Mouse (Mus musculus): ENCODE results near the gene Trim8.

The Trim8 gene

DNA sequence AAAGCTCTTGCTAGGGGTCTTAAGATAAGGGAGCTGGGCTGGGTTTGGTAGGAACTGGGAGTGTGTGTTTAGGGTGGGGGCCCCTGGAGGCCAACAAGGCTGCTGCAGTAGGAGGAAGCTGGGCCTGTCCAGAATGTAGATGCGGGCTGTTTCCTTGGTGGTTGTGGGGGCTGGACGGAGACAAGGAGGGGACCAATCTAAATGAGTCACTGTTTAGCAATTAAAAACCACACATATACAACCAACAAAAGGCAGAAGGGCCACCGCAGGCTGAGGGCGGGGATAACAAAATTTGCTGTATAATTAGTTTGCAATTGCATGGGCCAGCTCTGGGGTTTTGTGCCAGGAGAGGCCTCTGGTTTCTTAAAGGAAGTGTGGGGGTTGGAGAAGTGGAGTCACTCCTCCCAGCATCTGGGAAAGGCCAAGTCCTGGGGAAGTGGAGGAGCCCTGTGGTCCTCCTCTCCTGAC lies 2.6 kb downstream of the Trim8 start:
- no peak for DNase-seq (ENCODE audit: low spot score in 2 of 2)

DNA sequence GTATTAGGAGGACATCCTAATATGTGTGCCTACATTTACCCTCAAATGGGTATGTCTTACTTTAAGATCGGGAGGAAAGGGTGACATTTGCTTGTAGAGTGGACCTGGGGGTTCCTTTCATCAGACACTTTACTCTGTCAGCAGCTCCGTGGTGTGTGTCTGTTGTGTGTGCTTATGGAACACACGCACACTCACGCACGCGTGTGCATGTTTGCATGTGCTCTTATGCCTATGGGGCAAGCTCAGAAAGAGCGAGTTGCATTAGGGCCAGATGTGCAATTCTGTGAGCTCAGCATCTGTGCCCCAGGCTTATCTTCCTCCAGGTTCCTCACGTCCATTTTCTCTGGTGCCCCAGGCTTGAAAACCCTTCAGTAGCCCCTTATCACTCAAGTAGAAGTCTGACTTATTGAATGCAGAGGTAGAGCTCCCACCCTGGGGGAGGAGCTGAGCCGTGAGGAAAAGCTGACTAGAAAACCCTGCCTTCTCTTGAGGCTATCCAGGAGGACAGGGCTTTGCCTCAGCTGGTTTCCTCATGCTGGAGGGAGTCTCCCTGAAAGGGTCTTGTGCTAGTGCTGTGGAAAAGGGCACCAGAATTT lies 3.4 kb downstream of the Trim8 start:
- DNase-seq (ENCODE audit: low spot score in 2 of 2) = no peak

DNA sequence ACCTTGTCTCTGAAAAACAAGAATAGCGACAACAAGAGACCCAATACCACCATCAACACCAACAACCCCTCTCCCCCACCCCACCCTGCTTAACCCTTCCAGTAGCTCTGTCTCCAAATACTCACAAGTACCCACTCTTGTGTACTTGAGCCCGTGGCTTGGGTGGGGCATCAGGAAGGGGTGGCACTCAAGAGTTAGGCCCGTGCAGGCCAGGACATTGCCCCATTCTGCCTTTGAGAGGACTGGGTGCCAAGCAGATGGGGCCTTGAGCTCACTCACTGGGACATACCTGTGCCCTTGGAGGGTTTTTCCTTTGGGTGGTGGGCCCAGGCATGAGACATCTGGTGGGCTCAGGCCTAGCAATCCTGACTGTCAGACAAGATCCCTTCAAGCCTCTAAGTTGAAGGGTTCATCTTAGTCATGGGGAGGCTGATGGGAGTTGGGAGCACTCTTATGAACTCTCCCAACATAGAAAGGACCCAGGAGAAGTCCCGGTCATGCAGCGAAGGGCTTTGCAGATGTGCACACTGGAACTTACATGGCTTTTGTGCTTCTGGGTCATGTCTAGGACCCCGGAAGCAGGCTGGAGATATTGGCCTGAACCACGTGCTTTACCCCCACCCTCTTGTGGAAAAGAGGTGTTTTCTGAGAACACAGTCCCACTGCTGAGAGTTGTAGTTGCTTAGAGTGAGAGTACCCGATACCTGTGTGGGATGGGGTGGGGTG lies 4.3 kb downstream of the Trim8 start:
- DNase-seq (ENCODE audit: low spot score in 2 of 2) = no peak

DNA sequence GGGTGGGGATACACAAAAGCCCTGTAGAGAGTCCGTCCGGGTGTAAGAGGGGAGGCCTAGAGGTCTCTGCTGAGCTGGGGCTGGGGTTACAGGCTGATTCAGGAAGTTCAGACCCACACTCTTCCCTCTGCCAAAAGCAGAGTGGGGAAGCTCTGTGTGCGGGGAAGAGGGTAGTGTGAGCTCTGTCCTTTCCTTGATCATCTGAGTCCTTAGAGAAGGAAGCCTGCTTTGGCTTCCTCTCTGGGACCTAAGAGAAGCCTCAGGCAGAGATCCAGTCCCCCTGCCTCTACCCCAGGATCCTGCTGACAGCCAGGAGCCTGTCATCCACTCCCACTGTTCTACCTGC lies 4.8 kb downstream of the Trim8 start:
- no peak for DNase-seq (ENCODE audit: low spot score in 2 of 2)

DNA sequence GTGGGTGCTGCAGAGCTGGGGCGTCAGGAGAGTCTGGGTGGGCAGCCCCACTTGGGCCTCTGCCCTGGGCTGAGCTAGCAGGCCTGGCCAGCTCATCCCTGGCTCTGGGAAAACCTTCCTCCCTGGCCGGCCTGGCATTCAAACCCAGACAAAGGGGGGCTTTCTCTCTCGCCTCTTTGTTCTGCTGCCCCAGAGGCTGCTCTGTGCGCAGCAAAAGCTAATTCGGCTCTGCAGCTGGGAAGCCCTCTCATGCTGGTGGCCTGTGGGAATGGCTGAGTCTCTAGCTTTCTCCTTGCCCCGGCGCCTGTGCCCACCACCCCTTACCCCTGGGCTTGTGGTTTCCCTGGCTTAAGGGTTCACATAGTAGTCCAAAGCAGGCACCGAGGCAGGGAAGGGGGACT lies 5.7 kb downstream of the Trim8 start:
- DNase-seq (ENCODE audit: low spot score in 2 of 2) = no peak

DNA sequence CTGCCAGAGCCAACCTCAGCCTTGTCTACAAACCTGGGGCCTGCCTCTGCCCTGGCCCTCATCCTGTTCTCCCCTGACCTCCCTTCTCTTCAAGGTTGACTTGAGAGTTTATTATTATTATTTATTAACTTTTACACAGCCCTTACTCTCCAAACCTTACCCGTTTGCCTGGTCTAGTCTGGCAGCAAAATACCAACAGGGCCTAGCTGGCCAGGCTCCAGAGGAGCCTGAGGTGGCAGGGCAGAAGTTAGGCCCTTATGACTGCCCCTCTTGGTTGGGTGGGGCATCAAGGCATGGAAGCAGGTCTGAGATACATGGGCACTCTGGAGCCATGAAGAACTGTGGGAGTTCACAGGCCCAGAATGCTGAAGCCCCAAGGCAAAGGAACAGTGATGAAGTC lies 6.3 kb downstream of the Trim8 start:
- no peak for DNase-seq (ENCODE audit: low spot score in 2 of 2)

DNA sequence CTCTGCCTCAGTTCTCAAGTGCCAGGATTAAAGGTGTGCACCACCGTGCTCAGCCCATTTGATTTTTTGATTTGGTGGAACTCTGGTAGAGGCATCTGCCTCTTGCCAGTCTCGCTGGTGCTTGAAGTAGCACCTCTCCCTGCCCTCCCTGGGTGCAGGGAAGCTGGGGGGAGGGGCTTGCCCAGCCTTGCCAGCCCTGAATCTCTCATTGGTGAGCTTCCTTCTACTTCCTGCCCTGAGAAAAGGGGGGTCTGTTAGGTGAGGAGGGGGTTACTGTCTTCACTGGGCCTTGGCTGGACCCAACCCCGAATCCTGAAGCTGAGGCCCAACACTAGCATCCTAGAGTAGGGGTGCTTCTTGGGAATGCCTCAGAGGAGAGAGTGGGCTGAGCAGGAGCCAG lies 7.2 kb downstream of the Trim8 start:
- peak in 1 of 2 experiments; percentile 42 for DNase-seq (ENCODE audit: low spot score in 2 of 2)

DNA sequence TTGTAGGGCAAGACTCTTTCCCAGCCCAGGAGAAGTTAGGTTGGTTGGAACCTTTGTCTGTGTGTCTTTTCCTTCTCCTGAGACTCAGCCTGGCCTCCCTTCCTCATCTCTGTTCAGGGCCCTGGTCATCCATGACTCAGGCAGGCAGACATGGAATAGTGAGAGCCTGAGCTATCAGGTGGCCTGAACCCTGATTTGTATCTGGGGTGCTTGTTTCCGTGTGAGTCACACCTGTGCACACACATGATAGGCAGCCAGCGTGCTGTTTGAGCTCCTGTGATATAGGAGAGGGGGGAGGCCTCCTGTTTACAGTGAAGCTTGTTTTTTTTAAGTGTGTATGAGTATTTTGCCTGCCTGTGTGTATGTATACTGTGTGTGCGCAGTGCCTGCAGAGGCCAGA lies 7.7 kb downstream of the Trim8 start:
- DNase-seq (ENCODE audit: low spot score in 2 of 2) = no peak

DNA sequence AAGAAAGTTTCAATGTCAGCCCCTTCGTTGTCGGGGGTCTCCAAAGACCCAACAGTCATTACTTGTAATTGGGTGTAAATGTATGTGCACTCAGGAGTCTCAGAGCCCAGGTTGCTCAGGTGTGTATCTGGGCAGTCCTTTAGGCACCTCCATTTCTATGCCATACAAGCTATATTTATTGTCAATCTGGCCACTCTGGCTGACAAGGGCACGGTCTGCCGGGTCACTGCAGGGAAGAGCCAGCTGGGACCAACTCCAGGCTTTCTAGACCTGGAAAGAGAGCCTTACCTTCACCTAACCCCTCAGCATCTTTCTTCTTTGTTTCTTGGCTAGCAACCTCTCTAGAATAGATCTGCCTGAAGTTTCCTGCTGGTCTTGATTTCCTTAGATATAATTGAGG lies 8.2 kb downstream of the Trim8 start:
- no peak for DNase-seq (ENCODE audit: low spot score in 2 of 2)

DNA sequence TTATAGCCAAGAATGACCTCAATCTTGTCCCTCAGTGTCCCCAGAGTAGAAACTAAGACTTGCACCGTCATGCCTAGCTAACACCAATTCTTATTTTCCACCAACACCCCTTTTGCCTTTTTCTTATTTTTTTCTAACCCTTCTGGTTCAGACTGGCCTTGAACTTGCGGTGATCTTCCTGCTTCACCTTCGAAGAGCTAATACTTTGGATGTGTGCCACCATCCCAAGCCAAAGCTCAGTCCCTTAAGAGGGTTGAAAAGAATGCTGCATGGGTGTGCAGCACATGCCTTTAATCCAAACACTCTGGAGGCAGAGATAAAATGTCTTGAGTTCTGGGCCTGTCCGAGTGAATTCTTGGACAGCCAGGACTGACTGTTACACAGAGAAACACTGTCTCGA lies 8.9 kb downstream of the Trim8 start:
- no peak for DNase-seq (ENCODE audit: low spot score in 2 of 2)

DNA sequence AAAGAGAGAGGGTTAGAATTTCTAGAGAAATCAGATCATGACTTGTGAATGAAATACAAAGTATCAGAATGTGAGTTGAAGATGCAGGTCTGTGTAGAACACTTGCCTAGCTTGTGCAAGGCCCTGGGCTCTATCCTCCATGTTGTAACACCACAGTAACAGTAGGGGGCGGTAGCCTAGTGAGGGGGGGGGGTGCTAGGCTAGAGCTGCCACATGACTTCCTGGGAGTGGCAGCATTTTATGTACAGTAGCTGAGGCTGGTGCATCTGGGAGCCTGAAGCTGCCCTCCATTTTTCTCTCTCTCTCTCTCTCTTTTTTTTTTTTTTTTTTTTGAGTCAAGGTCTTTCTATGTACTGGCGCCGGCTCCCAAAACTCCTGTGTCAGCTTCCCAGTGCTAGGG lies 9.3 kb downstream of the Trim8 start:
- peak; percentile 50 to 70 for DNase-seq (ENCODE audit: low spot score in 2 of 2)

DNA sequence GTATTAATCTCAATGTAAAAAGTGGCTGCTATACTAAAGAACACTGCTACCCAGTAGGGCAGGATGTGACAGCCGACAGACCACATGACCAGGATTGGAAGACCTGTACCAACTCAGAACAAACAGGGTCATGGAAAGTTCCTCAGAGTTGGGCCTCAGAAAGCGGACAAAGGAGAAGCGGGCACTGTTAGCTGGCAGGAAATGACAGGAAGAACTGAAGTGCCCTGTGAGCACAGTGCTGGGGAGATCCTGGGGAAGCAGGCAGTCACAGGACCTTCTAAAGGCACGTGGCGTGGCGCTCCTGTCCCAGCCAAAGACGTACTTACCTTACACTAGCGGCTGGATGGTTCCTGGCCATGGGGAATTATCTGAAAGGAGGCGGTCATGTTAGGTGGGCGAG lies 9.8 kb downstream of the Trim8 start:
- DNase-seq (ENCODE audit: low spot score in 2 of 2) = no peak

DNA sequence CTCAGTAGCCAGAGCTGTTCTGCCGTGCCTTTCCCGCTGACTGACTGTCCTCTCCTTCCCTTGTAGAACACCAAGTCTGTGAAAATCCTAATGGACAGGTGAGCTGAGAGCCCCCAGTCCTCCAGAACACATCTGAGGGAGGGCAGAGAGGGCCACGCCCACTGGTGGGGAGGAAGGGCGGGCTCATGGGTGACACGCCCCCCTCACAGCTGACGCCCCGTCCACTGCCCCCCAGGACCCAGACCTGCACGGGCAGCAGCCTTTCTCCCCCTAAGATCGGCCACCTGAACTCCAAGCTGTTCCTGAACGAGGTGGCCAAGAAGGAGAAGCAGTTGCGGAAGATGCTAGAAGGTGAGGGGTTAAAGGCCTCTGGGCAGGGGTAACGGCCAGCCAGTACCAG lies 12.9 kb downstream of the Trim8 start:
- no peak for DNase-seq (ENCODE audit: low spot score in 2 of 2)

DNA sequence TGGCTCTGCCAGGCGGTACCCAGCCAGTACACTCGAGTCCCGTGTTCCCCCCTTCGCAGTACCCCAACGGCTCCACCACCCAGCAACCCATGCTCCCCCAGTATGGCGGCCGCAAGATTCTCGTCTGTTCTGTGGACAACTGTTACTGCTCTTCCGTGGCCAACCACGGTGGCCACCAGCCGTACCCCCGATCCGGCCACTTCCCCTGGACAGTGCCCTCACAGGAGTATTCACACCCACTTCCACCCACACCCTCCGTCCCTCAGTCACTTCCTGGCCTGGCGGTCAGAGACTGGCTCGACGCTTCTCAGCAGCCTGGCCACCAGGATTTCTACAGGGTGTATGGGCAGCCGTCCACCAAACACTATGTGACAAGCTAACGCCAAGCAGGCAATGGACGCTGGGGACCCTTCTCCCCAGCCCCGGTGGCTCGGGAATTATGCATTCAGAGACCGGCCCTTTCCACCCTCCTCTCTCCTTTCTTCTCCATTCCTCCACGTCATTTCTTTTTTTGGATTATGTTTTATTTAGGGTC lies 13.9 kb downstream of the Trim8 start:
- no peak for DNase-seq (ENCODE audit: low spot score in 2 of 2)

DNA sequence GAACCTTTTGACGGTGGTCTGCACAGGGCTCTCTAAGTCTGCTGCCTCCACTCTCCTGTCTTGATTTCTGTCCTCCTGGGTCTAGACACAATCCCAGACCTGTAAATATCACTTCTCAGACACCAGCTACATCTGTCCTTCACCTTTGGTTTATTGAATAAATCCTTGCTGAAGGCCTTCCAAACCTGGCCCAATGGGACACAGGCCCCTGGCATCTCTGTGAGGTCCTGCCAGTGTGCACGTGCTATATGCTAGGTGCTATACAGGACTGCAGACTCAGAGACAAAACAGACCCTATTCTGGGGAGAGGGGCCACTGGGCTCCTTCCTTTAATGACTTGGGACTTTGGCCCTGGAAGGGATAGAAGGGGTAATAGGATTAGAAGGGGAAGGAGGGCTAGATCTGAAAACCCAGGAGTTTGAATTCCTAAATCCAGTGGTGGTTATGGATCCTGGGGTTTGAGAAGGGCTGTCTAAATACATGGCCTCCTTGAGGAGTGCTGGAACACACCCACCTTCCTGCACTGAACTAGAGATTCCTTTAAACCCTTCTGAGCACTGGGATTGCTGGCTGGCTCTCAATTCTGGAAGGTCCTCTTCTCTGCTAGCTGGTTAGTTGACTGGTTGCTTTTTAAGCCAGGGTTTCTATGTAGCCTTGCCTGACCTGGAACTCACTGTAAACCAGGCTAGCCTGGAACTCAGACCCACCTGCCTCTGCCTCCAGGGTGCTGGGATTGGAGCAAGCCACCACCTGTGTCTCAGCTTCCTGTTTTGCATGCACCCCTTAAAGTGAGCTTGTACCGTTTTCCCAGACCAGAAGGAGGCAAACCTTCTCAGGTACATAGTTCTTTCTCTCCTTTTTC lies 15.4 kb downstream of the Trim8 start:
- DNase-seq (ENCODE audit: low spot score in 2 of 2) = peak; percentile 52 to 64

DNA sequence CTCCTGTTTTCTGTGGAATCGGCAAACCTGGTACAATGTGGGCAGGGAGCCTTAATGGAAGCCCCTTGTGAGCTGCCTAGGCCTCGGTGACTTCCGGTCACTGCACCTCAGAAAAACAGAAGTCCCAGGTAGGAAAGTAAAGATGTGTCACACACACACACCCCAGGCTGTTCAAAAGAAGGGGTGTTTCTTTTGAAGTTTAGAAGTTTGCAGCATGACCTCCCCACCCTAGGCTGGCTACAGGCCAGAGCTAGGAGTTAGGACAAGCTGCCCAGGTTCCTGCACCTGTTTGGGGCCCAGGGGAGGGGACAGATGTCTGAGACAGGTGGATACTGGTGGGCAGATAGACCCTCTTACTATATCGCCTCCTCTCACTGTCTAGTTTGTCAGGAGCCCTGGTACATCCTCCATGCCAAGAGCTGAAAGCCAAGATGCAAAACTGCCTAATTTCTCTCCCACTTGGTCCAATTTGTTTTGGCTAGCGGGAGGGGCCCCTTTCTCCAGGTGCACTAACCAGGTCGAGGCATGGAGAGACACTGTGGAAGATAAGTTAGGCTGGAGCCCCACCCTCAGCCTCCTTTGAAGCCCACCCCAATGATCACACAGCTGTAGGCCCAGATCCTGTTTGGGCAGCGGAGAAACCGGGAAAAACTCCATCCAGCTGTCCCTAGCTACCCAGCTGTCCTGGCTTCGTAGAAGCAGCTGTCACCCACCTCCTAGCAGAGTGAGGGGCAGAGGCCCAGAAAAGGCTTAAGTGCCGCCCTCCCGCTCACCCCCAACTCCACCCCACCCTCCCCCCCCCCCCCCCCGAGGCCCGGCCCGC lies 16.2 kb downstream of the Trim8 start:
- no peak for DNase-seq (ENCODE audit: low spot score in 2 of 2)

DNA sequence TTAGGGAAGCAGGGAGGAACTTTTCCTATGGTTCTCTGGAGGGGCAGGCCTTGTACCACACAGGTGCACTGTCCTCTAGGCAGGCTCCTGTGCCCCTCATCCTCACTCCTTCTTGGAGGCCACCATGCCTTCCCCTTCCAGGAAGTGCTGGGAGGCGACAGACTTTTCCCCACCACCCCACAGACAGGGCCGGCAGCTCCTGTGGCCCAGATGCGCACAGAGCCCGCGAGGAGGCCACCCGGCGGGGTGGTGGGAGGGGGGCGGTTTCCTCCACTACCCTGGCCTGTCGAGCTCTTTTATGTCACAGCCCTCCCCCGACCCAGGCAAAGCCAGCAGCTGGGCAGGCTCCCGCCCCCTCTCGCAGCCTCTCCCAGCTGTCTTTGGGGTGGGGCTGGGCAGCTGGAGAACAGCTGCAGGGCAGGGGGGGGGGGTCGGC lies 16.9 kb downstream of the Trim8 start:
- DNase-seq (ENCODE audit: low spot score in 2 of 2) = peak; percentile 80 to 86

DNA sequence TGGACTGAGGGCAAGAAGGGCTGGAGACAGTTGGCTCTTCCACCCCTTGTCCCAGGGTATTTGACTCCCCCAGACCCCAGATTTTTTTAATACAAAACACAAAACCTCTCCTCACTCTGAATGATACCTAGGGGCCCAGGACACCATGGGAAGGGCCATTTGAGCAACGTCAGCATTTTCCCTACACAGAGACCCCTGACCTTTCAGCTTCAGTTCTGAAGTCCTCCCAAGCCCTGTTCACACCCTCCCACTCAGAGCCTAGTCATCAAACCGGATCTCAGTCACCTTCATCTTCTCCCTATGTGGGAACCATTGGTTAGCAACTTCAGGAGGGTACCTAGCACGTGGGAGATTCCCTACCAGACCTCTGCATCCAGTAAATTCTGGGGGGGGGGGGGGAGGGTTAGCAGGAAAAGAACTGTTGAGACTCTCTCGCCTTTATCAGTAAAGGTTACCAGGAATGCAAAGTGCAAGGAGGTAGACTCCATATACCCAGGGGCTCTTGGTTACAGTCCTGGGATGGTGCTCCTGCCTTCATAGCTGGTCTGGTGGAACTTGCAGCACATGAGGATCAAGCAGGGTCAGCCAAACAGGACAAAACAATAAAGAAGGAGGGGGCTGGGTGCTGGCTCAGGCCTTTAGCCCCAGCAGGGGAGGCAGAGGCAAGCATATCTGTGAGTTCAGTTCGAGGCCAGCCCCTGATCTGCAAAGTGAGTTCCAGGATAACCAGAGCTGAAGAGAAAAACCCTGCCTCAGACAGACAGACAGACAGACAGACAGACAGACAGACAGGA lies 17.5 kb downstream of the Trim8 start:
- no peak for DNase-seq (ENCODE audit: low spot score in 2 of 2)

DNA sequence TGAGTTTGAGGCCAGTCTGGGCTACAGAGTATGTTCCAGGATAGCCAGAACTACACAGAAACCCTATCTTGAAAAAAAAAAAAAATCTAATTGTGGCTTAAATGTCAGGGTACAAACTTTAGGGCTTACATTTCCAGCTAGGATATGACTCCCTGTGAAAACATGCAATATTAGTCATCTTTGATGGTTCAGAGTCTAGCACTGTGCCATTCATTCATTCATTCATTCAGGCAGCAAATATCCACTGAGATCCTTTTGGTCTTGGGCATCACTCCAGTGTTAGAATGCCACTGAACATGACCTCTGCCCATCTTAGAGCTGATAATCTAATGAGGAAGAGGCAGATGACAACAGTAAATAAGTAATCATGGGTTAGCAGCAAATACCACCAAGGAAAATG lies 20.2 kb downstream of the Trim8 start:
- no peak for DNase-seq (ENCODE audit: low spot score in 2 of 2)

DNA sequence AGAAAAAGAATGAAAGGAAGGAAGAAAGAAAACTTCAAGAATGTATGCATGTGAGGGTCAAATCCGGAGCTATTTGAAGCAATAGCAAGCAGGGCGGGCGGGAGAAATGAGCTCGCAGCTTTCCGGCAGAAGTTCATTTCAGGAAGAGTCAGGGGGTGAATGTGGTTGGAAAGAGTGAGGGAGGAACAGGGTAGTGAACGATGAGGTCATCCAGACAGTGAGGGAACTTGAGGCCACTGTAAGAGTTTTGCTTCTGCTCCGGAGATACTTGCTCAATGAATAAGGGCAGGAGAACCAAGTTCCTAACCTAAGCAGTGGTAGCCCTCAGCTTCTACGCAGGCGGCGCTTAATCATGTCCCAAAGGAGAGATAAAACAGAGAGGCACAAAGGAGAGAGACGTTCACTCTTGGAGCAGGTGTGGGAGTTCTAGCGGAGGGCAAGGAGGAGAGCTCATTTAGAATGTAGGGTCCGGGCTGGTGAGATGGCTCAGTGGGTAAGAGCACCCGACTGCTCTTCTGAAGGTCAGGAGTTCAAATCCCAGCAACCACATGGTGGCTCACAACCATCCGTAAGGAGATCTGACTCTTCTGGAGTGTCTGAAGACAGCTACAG lies 21.0 kb downstream of the Trim8 start:
- DNase-seq (ENCODE audit: low spot score in 2 of 2) = no peak

DNA sequence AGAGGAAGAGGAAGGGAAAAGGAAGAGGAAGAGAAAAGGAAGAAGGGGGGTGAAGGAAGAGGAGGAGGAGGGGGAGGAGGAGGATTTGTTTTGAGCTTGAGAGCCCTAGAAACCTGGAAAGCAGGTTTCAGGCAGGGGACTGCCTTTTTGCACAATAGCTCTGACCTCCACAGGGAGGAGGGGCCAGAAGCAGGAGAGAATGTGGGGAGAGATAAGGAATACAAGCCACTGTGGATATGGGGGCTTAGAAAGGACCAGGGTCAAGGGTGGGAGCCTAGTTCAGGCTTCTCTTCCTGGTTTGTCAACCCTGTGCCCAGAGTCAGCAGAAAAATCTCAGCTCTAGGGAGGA lies 21.6 kb downstream of the Trim8 start:
- no peak for DNase-seq (ENCODE audit: low spot score in 2 of 2)

All from thymus, postnatal 10 days (tissue).